Mouse (Mus musculus) kidney, adult 8-10 months (tissue): ENCODE data around the gene Gm10153.
A peak's percentile ranks its signal among the peaks of the same experiment; 100 is the strongest.
"Not testable (repeated sequence)": the region's sequence is repeated elsewhere in the genome, so short reads cannot be mapped to it uniquely, and the experiment has no call there.

ENCODE experiments used
- DNase-seq, 2 experiments: peaks; one replicate each; pipeline ENCODE4 v3.0.0; 2022

The Gm10153 gene

DNA sequence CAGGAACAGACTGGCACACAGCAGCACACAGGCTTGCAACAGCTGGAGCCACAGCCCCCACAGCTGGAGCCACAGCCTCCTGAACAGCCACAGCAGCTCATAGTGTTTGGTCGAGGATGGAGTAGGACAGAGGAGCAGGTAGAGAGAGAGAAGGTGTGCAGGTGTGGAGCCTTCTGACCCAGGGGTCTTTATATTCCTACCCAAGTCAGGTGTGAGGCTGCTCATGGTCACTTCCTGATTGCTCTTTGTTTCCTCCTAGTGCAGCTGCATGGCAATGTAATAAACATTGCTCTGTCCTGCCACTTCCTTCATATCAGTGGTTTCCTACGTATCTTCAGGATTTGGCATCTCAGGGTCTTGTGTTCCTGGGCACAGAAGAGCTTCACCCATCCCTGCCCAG, at the start of gene Gm10153:
Gene Gm10153 (minus strand): TSS at position 101 of the 400 bp plus-strand sequence.
- DNase-seq, result no peak

- DNase-seq, result no peak
Measured at GRCm38 (mm10) chr7:142231540-142231939, 41.4 kb upstream of the Gm10153 start.

DNA sequence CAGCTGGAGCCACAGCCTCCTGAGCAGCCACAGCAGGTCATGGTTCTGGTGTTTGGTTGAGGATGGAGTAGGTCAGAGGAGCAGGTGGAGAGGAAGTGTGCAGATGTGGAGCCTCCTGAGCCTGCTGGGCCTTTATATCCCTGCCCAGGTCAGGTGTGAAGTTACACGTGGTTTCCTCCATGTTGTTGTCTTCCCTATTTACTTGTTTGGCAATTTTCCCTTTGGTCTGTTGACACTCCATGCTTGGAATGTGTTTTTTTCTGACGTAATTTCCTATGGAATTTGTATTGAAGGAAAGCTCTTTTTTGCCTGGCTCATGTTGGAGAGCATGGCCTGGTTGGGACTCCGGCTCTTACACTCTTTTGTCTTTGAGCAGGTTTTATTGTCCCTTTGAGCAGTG, 39.7 kb upstream of the Gm10153 start, which contains the start of gene Krtap5-5:
Gene Krtap5-5 (minus strand): TSS at position 101 of the 400 bp plus-strand sequence.
- not testable (repeated sequence) for DNase-seq

- DNase-seq, result no peak
Measured at GRCm38 (mm10) chr7:142224518-142224917, 34.3 kb upstream of the Gm10153 start.

DNA sequence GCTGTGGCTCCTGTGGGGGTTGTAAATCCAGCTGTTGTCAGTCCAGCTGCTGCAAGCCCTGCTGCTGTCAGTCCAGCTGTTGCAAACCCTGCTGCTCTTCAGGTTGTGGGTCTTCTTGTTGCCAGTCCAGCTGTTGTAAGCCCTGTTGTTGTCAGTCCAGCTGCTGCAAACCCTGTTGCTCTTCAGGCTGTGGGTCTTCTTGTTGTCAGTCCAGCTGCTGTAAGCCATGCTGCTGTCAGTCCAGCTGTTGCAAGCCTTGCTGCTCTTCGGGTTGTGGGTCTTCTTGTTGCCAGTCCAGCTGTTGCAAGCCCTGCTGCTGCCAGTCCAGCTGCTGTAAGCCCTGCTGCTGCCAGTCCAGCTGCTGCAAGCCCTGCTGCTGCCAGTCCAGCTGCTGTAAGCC, 21.9 kb upstream of the Gm10153 start:
- not testable (repeated sequence) for DNase-seq

- DNase-seq, result no peak
Measured at GRCm38 (mm10) chr7:142211559-142211958, 21.4 kb upstream of the Gm10153 start, which contains the start of gene Gm7579. Gene Gm7579 (plus strand): TSS chr7:142211859.

DNA sequence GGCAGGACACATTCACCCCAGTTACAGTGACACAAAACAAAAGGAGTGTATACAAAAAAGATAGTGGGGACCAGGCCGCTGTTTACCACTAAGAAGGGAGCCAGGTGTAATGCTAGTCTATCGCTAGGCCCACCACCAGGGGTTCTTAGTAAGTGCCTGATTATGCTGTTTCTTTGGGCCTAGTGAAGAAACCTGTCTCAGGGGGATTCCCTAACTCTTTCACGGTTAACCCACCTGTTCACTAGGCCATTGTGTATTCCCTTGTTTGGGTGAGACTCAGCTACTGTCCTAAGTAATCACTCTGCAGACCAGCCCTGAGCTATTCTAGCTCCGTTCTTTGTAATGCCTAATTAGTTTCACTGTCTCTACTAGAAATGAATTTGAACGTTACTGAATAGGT, 16.7 kb upstream of the Gm10153 start:
- DNase-seq, result not testable (repeated sequence)

GRCm38 (mm10) chr7:142205488-142205887, 15.3 kb upstream of the Gm10153 start:
- no peak for DNase-seq

- DNase-seq, result no peak
Measured at GRCm38 (mm10) chr7:142201064-142201463, 10.9 kb upstream of the Gm10153 start, which contains the start of gene Krtap5-3. Gene Krtap5-3 (plus strand): TSS chr7:142201364.

DNA sequence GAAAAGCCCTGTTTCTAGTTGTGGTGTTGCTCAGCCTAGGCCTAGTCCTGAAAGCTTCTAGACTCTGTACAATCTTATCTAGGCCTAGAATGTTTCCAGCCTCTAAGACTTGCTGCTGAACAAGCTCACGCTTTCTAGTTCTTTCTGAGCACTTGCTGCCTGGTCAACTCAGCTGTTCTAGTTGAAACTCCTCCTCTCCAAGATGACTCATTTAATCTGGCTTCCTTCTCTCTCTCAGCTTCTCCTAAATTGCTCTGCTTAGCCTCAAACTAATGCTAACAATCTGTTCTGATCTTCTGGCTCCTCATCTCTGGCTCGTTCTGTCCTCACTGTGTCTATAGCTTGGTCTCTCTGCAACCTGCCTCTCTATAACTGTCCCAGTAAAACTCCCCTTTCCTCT, 8.6 kb upstream of the Gm10153 start:
- no peak for DNase-seq

GRCm38 (mm10) chr7:142188156-142188555, 2.0 kb downstream of the Gm10153 start:
- no peak for DNase-seq

- DNase-seq, result no peak
Measured at GRCm38 (mm10) chr7:142181021-142181420, 9.2 kb downstream of the Gm10153 start.

DNA sequence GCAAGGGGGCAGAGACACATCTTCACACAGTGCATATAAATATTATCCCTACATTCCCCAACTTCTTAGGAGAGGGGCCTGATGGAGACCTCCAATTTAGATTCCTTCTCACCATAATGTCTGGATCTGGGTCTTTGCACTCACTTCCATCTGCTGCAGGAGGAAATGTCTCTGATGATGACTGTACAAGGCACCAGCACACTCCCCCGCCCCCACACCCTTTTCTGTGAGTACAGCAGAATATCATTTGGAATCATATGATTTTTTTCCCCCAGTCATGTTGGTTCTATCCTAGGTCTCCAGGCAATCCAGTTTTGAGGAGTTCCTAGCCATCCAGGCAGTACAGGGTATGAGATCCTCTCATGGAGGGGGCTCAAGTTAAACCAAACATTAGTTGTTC, 11.5 kb downstream of the Gm10153 start:
- no peak for DNase-seq

GRCm38 (mm10) chr7:142175905-142176304, 14.3 kb downstream of the Gm10153 start, which contains the start of gene Krtap5-2:
Gene Krtap5-2 (minus strand): TSS chr7:142176005.
- not testable (repeated sequence) for DNase-seq

GRCm38 (mm10) chr7:142169836-142170235, 20.4 kb downstream of the Gm10153 start:
- DNase-seq, result no peak

- not testable (repeated sequence) for DNase-seq
Measured at GRCm38 (mm10) chr7:142165639-142166038, 24.6 kb downstream of the Gm10153 start, which contains the start of gene Gm4553. Gene Gm4553 (minus strand): TSS chr7:142165739.

- no peak for DNase-seq
Measured at GRCm38 (mm10) chr7:142159366-142159765, 30.8 kb downstream of the Gm10153 start.

DNA sequence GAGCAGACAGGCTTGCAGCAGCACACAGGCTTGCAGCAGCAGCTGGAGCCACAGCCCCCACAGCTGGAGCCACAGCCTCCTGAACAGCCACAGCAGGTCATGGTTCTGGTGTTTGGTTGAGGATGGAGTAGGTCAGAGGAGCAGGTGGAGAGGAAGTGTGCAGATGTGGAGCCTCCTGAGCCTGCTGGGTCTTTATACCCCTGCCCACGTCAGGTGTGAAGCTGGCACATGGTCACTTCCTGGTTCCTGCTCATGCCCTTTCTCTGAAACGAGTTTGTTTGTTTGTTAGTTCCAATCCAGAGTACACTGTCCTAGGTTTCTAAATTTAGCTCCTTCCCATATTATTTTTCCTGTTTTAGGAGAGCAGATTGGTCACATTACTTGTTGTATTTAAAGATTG, 33.2 kb downstream of the Gm10153 start, which contains the start of gene Gm29735:
Gene Gm29735 (minus strand): TSS at position 101 of the 400 bp plus-strand sequence.
- DNase-seq, result not testable (repeated sequence)

DNA sequence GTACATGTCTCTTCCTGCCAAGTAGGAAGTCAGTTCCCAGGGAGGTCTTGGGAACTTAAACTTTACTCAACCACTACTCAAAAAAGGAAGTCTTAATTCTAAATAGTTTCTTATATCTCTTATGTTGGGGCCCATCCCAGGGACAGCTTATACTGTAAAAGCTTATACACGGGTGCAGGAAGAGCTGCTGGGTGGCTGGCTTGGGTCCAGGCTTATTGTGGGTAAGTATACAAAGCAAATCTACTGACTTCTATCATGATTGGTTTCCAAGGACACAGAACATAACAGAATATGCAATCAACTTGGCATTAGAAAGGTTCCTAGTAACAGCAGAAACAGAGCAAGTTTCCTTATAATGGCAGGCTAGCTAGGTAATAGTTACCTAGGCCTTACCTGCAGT, 34.9 kb downstream of the Gm10153 start:
- DNase-seq, result no peak

DNA sequence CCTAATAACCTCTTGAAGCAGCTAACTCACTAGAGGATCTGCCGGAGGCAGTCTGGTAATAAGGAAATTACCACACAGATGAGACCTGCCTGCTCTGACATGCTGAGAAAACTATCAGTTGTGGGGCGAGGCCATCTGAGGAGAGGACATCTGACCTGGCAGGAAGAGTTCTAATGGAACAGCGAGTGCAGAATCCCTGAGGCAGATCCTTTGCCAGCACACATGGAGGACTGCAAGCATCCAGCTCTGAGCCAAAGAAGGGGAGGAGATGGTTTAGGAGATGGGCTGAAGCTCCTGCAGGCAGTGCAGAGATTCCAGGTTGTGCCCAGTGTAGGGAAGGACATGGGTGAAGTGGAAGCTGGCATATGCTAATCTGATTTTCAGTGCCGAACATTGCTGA, 38.0 kb downstream of the Gm10153 start:
- no peak for DNase-seq

DNA sequence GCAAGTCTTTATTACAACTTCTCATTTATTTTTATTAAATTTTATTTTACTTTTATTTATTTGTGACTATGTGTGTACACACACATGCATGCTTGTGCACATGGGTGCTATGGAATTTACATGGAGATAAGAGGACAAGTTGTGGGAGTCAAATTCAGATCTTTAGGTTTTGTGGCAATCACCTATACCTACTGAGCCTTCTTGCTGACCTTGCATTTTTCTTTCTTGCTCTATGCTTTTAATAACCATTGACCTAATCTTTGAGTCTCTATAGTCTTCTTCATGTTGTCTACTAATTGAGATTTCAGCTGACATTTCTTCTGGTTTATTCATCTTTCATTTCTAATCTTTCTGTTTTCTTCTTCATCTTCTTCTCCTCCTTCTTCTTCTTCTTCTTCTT, 41.6 kb downstream of the Gm10153 start:
- no peak for DNase-seq

DNA sequence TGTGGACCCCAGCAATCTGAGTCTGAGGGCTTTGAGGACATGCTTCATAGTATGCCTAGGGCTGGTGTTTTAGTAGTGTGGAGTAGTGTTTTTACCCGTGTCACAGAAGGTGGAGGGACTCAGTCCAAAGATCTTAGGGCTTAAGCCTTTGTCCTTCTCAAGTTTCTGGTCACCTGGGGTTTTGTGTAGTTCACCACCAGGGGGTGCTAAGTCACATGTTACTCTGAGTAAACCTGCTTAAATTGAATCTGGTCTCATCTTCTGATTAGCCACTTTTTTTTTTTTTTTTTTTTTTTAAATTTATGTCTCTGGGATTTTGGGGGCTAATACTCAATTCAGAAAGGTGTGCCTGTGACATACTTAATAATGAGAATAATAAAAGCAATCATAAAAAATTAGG, 44.2 kb downstream of the Gm10153 start:
- DNase-seq, result peak; percentile 32 to 63

- DNase-seq, result no peak
Measured at GRCm38 (mm10) chr7:142145413-142145940, 44.7 kb downstream of the Gm10153 start.

DNA sequence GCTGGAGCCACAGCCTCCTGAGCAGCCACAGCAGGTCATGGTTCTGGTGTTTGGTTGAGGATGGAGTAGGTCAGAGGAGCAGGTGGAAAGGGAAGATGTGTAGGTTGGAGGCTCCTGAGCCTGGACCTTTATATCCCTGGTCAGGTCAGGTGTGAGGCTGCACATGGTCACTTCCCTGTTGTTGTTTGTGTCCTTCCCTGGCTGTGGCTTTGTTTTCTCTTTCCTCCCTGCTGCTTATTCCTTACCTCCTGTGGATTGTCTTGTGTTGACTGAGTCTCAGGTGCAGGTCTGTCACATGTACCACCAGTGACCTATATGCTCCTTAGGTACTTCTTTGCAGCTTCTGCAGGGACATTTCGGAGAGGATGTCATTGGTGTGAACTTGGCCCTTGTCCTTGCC, 45.7 kb downstream of the Gm10153 start, which contains the start of gene Gm45337:
Gene Gm45337 (minus strand): TSS at position 101 of the 400 bp plus-strand sequence.
- DNase-seq, result no peak
